Mouse (Mus musculus) megakaryocyte-erythroid progenitor cell, adult 5-6 weeks (primary cell): ENCODE results near the gene Gm49339. TPM values are rescaled to one million over a fixed set of nuclear protein-coding genes. Genes with fewer than 3 reads are reported as not detected.

Experiments used
- total RNA-seq, 2 experiments: library from RNA; stranded (forward) in 1 of 2; stranded (reverse) in 1 of 2; fragments of 200-1000, 215-1000 nt in 1 of 2; fragments of >200 nt in 1 of 2; fragmentation: Nextera tagmentation in 1 of 2; gene quantifications; 2 replicates each; pipeline ENCODE4 v1.2.3; 2014 to 2017

Gm49339 gene
- total RNA-seq, 2 experiments from 2014 or later = not detected

Other genes starting within 250 kb of the Gm49339 start
- 2.7 TPM in 1 of 2 replicates, not detected in the other for gene Lilr4b, start within 50 bp of the Gm49339 start, total RNA-seq (2014; fragmentation: Nextera tagmentation)
- gene Lilr4b, start within 50 bp of the Gm49339 start, total RNA-seq (2017) = 1.8 and 6.6 TPM in 2 replicates
- gene Lilrb4a, start 10.3 kb downstream of the Gm49339 start, total RNA-seq (2014; fragmentation: Nextera tagmentation) = 2.4 TPM in 1 of 2 replicates, not detected in the other
- 1.4 and 7.2 TPM in 2 replicates for gene Lilrb4a, start 10.3 kb downstream of the Gm49339 start, total RNA-seq (2017)
- gene Fam162b, start 109.9 kb downstream of the Gm49339 start, total RNA-seq (2014; fragmentation: Nextera tagmentation) = not detected in 2 replicates
- gene Fam162b, start 109.9 kb downstream of the Gm49339 start, total RNA-seq (2017) = not detected in 2 replicates
- gene Gprc6a, start 150.8 kb downstream of the Gm49339 start, total RNA-seq (2014; fragmentation: Nextera tagmentation) = not detected in 2 replicates
- gene Gprc6a, start 150.8 kb downstream of the Gm49339 start, total RNA-seq (2017) = not detected in 2 replicates
- gene Rfx6, start 197.1 kb downstream of the Gm49339 start, total RNA-seq (2014; fragmentation: Nextera tagmentation) = not detected in 2 replicates
- not detected in 2 replicates for gene Rfx6, start 197.1 kb downstream of the Gm49339 start, total RNA-seq (2017)